Mouse (Mus musculus): Measurements from ENCODE around the gene Zfp940. TPM values are rescaled to one million over a fixed set of nuclear protein-coding genes. Genes with fewer than 3 reads are reported as not detected.

Zfp940 gene
- polyA plus RNA-seq, 1 experiment from 2014 or later = 7.6 TPM

GRCm38 (mm10) chr7:29859532-29860517 is 6.4 kb upstream of the Zfp940 start, which contains the start of gene Zfp420:
Gene Zfp420 (plus strand): TSS chr7:29859979.
- H3K27me3 ChIP-seq (ENCODE audit: control insufficient read depth, insufficient read depth, low read length) = no peaks in the 10 kb centered on the region
- peak within 1 kb of the TSS; percentile 78 for H3K4me2 ChIP-seq (replicated peaks; ENCODE audit: low read depth, low read length)
- no peaks in the 10 kb centered on the region; the same call in 1 of the 2 replicates for H3K4me1 ChIP-seq (ENCODE audit: control insufficient read depth, insufficient read depth, low read length)
- H3K27ac ChIP-seq (ENCODE audit: low read depth, low read length) = no peak within 1 kb of the TSS
- H3K36me3 ChIP-seq (ENCODE audit: control insufficient read depth, insufficient read depth, low read length) = no peaks in the 10 kb centered on the region
- H3K9me3 ChIP-seq (ENCODE audit: control insufficient read depth, low read length) = no peaks in the 10 kb centered on the region
- 6% methylated on average over 32 of the region's 32 CpGs for WGBS
- peak within 1 kb of the TSS; percentile 65 for H3K4me3 ChIP-seq (ENCODE audit: low read length)
- peak; percentile 97 for ATAC-seq (ENCODE audit: low FRiP score, low TSS enrichment)
- H3K9ac ChIP-seq (ENCODE audit: low read depth, low read length) = peak within 1 kb of the TSS; percentile 65

- H3K27me3 ChIP-seq (ENCODE audit: control insufficient read depth, insufficient read depth, low read length) = no peaks in the 10 kb centered on the region
- 66% methylated on average over 9 of the region's 9 CpGs for WGBS
- peak overlapping the region; percentile 79 for H3K4me2 ChIP-seq (replicated peaks; ENCODE audit: low read depth, low read length)
- peaks cover 4% of the 10 kb centered on the region; the same call in 1 of the 2 replicates for H3K4me1 ChIP-seq (ENCODE audit: control insufficient read depth, insufficient read depth, low read length)
- no peaks in the 10 kb centered on the region for H3K36me3 ChIP-seq (ENCODE audit: control insufficient read depth, insufficient read depth, low read length)
- no peak for ATAC-seq (ENCODE audit: low FRiP score, low TSS enrichment)
- H3K9me3 ChIP-seq (ENCODE audit: control insufficient read depth, low read length) = no peaks in the 10 kb centered on the region
- H3K27ac ChIP-seq (ENCODE audit: low read depth, low read length) = no peak overlapping the region
- peak overlapping the region; percentile 50 for H3K4me3 ChIP-seq (ENCODE audit: low read length)
- H3K9ac ChIP-seq (ENCODE audit: low read depth, low read length) = peak overlapping the region; percentile 51; the same call in 1 of the 2 replicates
These were observed 644 bp downstream of the Zfp940 start for GRCm38 (mm10) chr7:29852831-29853218.

GRCm38 (mm10) chr7:29844616-29845015 is 8.9 kb downstream of the Zfp940 start:
- H3K9me3 ChIP-seq (ENCODE audit: control insufficient read depth, low read length) = no peaks in the 10 kb centered on the region
- no peak for ATAC-seq (ENCODE audit: low FRiP score, low TSS enrichment)

GRCm38 (mm10) chr7:29842105-29842504 is 11.4 kb downstream of the Zfp940 start:
- Histone ChIP-seq H3K9me3 (ENCODE audit: control insufficient read depth, low read length) (no peaks in the 10 kb centered on the region), H3K27ac (ENCODE audit: low read depth, low read length) (no peak overlapping the region), H3K36me3 (ENCODE audit: control insufficient read depth, insufficient read depth, low read length) (peaks cover 18% of the 10 kb centered on the region), H3K27me3 (ENCODE audit: control insufficient read depth, insufficient read depth, low read length) (no peaks in the 10 kb centered on the region), H3K4me3 (ENCODE audit: low read length) (no peak overlapping the region), H3K4me2 (replicated peaks; ENCODE audit: low read depth, low read length) (no peak overlapping the region), H3K9ac (ENCODE audit: low read depth, low read length) (no peak overlapping the region), H3K4me1 (ENCODE audit: control insufficient read depth, insufficient read depth, low read length) (no peaks in the 10 kb centered on the region)
- 97% methylated on average over 1 of the region's 1 CpGs for WGBS
- no peak for ATAC-seq (ENCODE audit: low FRiP score, low TSS enrichment)

More at GRCm38 (mm10) chr7:29844616-29845015, 8.9 kb downstream of the Zfp940 start:
- WGBS = 93% methylated on average over 5 of the region's 5 CpGs
- no peak overlapping the region for H3K27ac ChIP-seq (ENCODE audit: low read depth, low read length)
- no peak overlapping the region for H3K9ac ChIP-seq (ENCODE audit: low read depth, low read length)
- no peaks in the 10 kb centered on the region for H3K4me1 ChIP-seq (ENCODE audit: control insufficient read depth, insufficient read depth, low read length)
- no peaks in the 10 kb centered on the region for H3K27me3 ChIP-seq (ENCODE audit: control insufficient read depth, insufficient read depth, low read length)
- H3K36me3 ChIP-seq (ENCODE audit: control insufficient read depth, insufficient read depth, low read length) = peaks cover 18% of the 10 kb centered on the region
- no peak overlapping the region for H3K4me2 ChIP-seq (replicated peaks; ENCODE audit: low read depth, low read length)
- no peak overlapping the region for H3K4me3 ChIP-seq (ENCODE audit: low read length)

GRCm38 (mm10) chr7:29839256-29839655 is 14.2 kb downstream of the Zfp940 start:
- H3K27me3 ChIP-seq (ENCODE audit: control insufficient read depth, insufficient read depth, low read length) = no peaks in the 10 kb centered on the region
- H3K4me1 ChIP-seq (ENCODE audit: control insufficient read depth, insufficient read depth, low read length) = no peaks in the 10 kb centered on the region

GRCm38 (mm10) chr7:29836816-29837215 is 16.7 kb downstream of the Zfp940 start:
- Histone ChIP-seq H3K27ac (ENCODE audit: low read depth, low read length) (no peak overlapping the region), H3K9ac (ENCODE audit: low read depth, low read length) (no peak overlapping the region), H3K36me3 (ENCODE audit: control insufficient read depth, insufficient read depth, low read length) (peaks cover 2% of the 10 kb centered on the region; the same call in 1 of the 2 replicates), H3K9me3 (ENCODE audit: control insufficient read depth, low read length) (no peaks in the 10 kb centered on the region), H3K27me3 (ENCODE audit: control insufficient read depth, insufficient read depth, low read length) (no peaks in the 10 kb centered on the region), H3K4me3 (ENCODE audit: low read length) (no peak overlapping the region), H3K4me1 (ENCODE audit: control insufficient read depth, insufficient read depth, low read length) (no peaks in the 10 kb centered on the region), H3K4me2 (replicated peaks; ENCODE audit: low read depth, low read length) (no peak overlapping the region)
- 91% methylated on average over 1 of the region's 1 CpGs for WGBS
- ATAC-seq (ENCODE audit: low FRiP score, low TSS enrichment) = no peak

More at GRCm38 (mm10) chr7:29839256-29839655, 14.2 kb downstream of the Zfp940 start:
- no peaks in the 10 kb centered on the region for H3K9me3 ChIP-seq (ENCODE audit: control insufficient read depth, low read length)
- no peak overlapping the region for H3K4me2 ChIP-seq (replicated peaks; ENCODE audit: low read depth, low read length)
- 80% methylated on average over 3 of the region's 3 CpGs for WGBS
- ATAC-seq (ENCODE audit: low FRiP score, low TSS enrichment) = no peak
- peaks cover 1% of the 10 kb centered on the region for H3K36me3 ChIP-seq (ENCODE audit: control insufficient read depth, insufficient read depth, low read length)
- H3K4me3 ChIP-seq (ENCODE audit: low read length) = no peak overlapping the region
- H3K9ac ChIP-seq (ENCODE audit: low read depth, low read length) = no peak overlapping the region
- no peak overlapping the region for H3K27ac ChIP-seq (ENCODE audit: low read depth, low read length)

GRCm38 (mm10) chr7:29829804-29830203 is 23.7 kb downstream of the Zfp940 start:
- no peaks in the 10 kb centered on the region for H3K4me1 ChIP-seq (ENCODE audit: control insufficient read depth, insufficient read depth, low read length)
- H3K9ac ChIP-seq (ENCODE audit: low read depth, low read length) = no peak overlapping the region
- ATAC-seq (ENCODE audit: low FRiP score, low TSS enrichment) = no peak
- H3K4me2 ChIP-seq (replicated peaks; ENCODE audit: low read depth, low read length) = no peak overlapping the region
- H3K36me3 ChIP-seq (ENCODE audit: control insufficient read depth, insufficient read depth, low read length) = peaks cover 51% of the 10 kb centered on the region
- 0 out of 2 replicates have a peak, but pooled peaks cover 4% of the 10 kb centered on the region for H3K9me3 ChIP-seq (ENCODE audit: control insufficient read depth, low read length)
- H3K27me3 ChIP-seq (ENCODE audit: control insufficient read depth, insufficient read depth, low read length) = no peaks in the 10 kb centered on the region
- no peak overlapping the region for H3K27ac ChIP-seq (ENCODE audit: low read depth, low read length)
- 50% methylated on average over 12 of the region's 12 CpGs for WGBS
- H3K4me3 ChIP-seq (ENCODE audit: low read length) = no peak overlapping the region

- no peaks in the 10 kb centered on the region for H3K4me1 ChIP-seq (ENCODE audit: control insufficient read depth, insufficient read depth, low read length)
- ATAC-seq (ENCODE audit: low FRiP score, low TSS enrichment) = no peak
- peaks cover 63% of the 10 kb centered on the region for H3K36me3 ChIP-seq (ENCODE audit: control insufficient read depth, insufficient read depth, low read length)
- H3K27ac ChIP-seq (ENCODE audit: low read depth, low read length) = no peak overlapping the region
- 0 out of 2 replicates have a peak, but pooled peaks cover 4% of the 10 kb centered on the region for H3K9me3 ChIP-seq (ENCODE audit: control insufficient read depth, low read length)
- H3K4me3 ChIP-seq (ENCODE audit: low read length) = no peak overlapping the region
- no peaks in the 10 kb centered on the region for H3K27me3 ChIP-seq (ENCODE audit: control insufficient read depth, insufficient read depth, low read length)
- 93% methylated on average over 12 of the region's 12 CpGs for WGBS
- H3K4me2 ChIP-seq (replicated peaks; ENCODE audit: low read depth, low read length) = no peak overlapping the region
- H3K9ac ChIP-seq (ENCODE audit: low read depth, low read length) = no peak overlapping the region
These were observed 25.5 kb downstream of the Zfp940 start for GRCm38 (mm10) chr7:29828001-29828400.

All from kidney, embryonic 14.5 days (tissue).